Mouse (Mus musculus) thymus, adult 2 months (tissue): ENCODE data around the gene Psma6.

Source experiments
- CTCF ChIP-seq: fragments of 200-500 bp; IDR thresholded peaks from 2 replicates; pipeline ENCODE4 v1.5.1; 2012; ENCODE audit warnings: mild to moderate bottlenecking, control low read depth, low read length, moderate library complexity, borderline replicate concordance; ENCODE audit not compliant: control insufficient read depth, poor library complexity, insufficient read depth; ENCODE audit errors: extremely low read depth
- POLR2A ChIP-seq: fragments of 200-500 bp; IDR thresholded peaks from 2 replicates; pipeline ENCODE4 v1.6.1; 2012; ENCODE audit warnings: mild to moderate bottlenecking, low read length, control low read depth, moderate library complexity; ENCODE audit not compliant: control insufficient read depth, poor library complexity, insufficient read depth; ENCODE audit errors: extremely low read depth

- no peak for TF ChIP-seq CTCF
- TF ChIP-seq POLR2A = no peak
These were observed 6.4 kb upstream of the Psma6 start for GRCm38 (mm10) chr12:55377610-55377980.
